Mouse (Mus musculus): ENCODE measurements around the gene Cnr2.

DNA sequence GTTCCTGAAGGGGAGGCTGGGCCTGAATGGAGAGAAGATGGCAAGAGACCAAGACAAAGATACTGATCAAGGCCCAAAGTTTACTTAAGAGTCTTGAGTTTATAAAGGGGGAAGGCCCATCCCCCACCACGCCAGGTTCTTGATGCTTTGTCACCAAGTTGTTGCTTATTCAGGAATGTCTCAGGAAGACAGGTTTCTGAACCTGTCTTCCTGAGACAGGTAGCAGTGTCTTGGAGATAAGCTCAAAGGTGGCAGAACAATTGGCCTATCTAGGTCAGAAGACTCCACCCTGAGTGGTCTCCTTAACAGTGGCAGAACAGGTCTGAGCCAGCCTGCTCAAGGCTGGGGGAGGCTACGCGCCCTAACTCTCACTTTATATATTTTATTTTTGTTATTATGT, 31.7 kb downstream of the Cnr2 start:
- TF ChIP-seq CTCF (IDR thresholded peaks at IDR 0.05; ENCODE audit: low read depth) (no peak), EP300 (IDR thresholded peaks at IDR 0.05; ENCODE audit: low read depth) (no peak)

Data from liver, postnatal 0 days (tissue).